Mouse (Mus musculus) layer of hippocampus, postnatal 36 days (tissue): Measurements from ENCODE around the gene Nudt10. TPM values are rescaled to one million over a fixed set of nuclear protein-coding genes. Genes with fewer than 3 reads are reported as not detected.

Experiments
- DNase-seq, 2 experiments: peaks; one replicate each; pipeline ENCODE4 v3.0.0; 2022
- total RNA-seq, 2 experiments: library from RNA; stranded (reverse); gene quantifications; 2 replicates each; pipeline ENCODE4 v1.2.3; 2021

Nudt10 gene
- total RNA-seq = 10 to 100 TPM; 30.4 to 32.1 TPM

DNA sequence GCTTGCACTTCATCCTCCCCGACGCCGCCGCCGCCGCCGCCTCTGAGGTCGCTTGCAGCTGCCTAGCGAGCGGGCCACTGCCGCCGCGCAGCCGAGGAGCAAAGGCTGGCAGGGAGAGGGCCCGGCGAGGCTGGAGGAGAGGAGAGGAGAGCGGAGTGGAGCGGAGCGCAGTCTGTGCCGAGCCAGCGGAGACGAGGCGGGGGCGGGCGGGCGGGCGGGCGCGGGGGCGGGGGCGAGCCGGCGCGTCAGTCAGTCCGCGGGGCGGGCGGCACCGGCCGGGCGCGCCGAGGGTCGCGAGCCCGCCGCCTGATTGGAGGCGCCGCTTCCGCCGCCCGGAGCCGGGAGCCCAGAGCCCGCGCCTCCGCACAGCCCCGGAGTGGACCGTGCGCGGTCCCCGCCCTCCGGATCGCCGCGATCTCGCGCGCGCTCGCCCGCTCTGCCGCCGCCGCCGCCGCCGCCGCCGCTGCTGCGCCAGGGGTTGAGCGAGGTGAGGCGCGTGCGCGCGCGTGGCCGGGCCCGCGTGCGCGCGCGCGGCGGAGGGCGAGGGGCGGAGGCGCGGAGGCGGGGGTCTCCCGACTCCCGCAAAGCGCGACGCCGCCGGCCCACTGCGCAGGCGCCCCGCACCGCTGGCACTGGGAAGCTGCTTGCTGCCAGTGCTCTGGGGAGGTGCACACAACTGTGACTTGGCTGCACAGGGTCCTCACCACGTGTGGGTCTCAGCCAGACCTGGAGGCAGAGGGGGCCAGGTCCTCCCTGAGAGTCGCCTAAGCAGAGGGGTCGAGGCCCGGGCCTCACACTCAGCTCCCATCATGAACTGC, at the start of gene Nudt10:
Gene Nudt10, minus strand, starts transcription at position 193 of the 818 bp plus-strand sequence.
- peak in 1 of 2 experiments; percentile 15 for DNase-seq

DNA sequence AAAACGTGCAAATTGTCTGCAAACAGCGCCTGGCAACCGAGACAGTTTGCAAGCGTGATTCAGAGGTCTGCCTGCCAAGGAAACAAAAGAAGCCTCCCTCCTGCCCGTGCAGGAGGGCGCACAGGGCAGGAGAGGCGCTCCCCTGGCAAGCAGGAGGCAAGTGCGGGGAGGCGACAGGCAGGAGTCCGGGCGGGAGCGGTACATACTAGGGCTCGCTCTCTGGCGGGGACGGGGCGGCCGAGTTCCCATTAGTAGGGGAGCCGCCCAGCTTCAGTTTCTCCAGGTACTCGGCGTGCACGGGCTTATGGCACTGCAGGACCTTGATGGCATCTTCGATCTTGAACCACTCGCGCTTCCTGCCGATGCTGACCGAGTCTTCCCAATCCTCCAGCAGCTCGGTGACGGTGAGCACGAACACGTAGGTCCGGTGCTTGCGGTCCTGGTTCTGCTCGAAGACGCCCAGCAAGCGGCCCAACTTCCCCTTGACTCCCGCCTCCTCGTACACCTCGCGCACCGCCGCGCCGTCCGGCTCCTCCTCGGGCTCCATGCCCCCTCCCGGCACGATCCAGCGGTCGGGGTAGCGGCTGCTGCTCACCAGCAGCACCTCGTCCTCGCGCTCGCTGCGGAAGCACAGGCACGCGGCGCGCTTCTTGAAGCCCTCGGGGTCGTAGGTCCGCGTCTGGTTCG, 536 bp downstream of the Nudt10 start:
- peak in 1 of 2 experiments; percentile 2 for DNase-seq

DNA sequence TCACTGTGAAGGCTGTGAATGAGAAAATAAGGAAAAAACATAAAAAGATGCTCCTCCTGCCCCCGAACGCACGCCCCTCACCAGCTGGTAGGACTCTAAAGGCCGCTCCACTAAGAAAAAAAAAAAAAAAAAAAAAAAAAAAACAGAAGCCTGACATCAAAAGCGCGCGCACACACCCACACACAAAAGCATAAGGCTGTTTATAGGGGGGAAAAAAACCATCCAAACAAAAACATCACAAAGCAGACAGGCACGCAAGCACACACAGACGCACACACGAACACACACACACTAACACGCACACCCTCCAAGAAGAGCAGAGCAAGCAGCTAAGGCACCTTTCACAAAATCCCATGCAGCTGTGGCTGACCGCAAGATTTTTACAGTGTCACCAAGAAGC, 1.1 kb downstream of the Nudt10 start:
- DNase-seq = peak in 1 of 2 experiments; percentile 5

Other genes with a start within 250 kb of the Nudt10 start
- 10 to 100 TPM; 30.6 to 32.2 TPM for gene Nudt11, start 125.6 kb downstream of the Nudt10 start, total RNA-seq
- gene AU022751, start 89.6 kb downstream of the Nudt10 start, total RNA-seq = 1 to 10 TPM in 1 of 2 experiments, under 1 TPM in 1; 0.80 to 1.4 TPM
- under 1 TPM in 1 of 2 experiments, not detected in 1; 0.15 TPM for gene Bmp15, start 147.7 kb upstream of the Nudt10 start, total RNA-seq
- gene Shroom4, start 226.8 kb upstream of the Nudt10 start, total RNA-seq = 1 to 10 TPM; 5.6 to 5.7 TPM